Mouse (Mus musculus) midbrain, embryonic 10.5 days (tissue): ENCODE results near the gene Rapgef1. TPM values are rescaled to one million over a fixed set of nuclear protein-coding genes. Genes with fewer than 3 reads are reported as not detected.

Experiments
- DNase-seq: peaks from one replicate; pipeline ENCODE4 v3.0.0-alpha.2; 2017; ENCODE audit warnings: low spot score
- H3K27ac ChIP-seq: fragments of 300-500 bp; sonication (generic); replicated peaks from 2 replicates; pipeline ENCODE4 v1.5.1; 2016; ENCODE audit warnings: mild to moderate bottlenecking
- H3K27me3 ChIP-seq: fragments of 300-500 bp; sonication (generic); 2 replicates; pipeline ENCODE4 v1.6.1; 2016; ENCODE audit warnings: low read depth, mild to moderate bottlenecking; ENCODE audit not compliant: poor library complexity, severe bottlenecking
- H3K36me3 ChIP-seq: fragments of 300-500 bp; sonication (generic); 2 replicates; pipeline ENCODE4 v1.6.1; 2016; ENCODE audit warnings: mild to moderate bottlenecking, moderate library complexity
- H3K4me1 ChIP-seq: fragments of 300-500 bp; sonication (generic); 2 replicates; pipeline ENCODE4 v1.6.1; 2016
- H3K4me3 ChIP-seq: fragments of 300-500 bp; sonication (generic); 2 replicates; pipeline ENCODE4 v1.5.1; 2016; ENCODE audit warnings: mild to moderate bottlenecking, moderate library complexity
- H3K9me3 ChIP-seq: fragments of 300-500 bp; sonication (generic); replicated peaks from 2 replicates; pipeline ENCODE4 v1.6.1; 2016; ENCODE audit warnings: mild to moderate bottlenecking
- WGBS: fragments of 180-500 bp; shearing (Covaris S2); methylation state at CpG from one replicate; pipeline ENCODE4 v1.1.7; 2016; 5-methylcytosine and 5-hydroxymethylcytosine counted together
- polyA plus RNA-seq: library from polyadenylated mRNA; unstranded; fragments of >200 nt; fragmentation: Nextera tagmentation; extraction: Ambion mirVana; gene quantifications from 2 replicates; pipeline ENCODE4 v1.2.1, GENCODE M21; 2016

The Rapgef1 gene
- polyA plus RNA-seq, 1 experiment from 2014 or later = 14.4 TPM

GRCm38 (mm10) chr2:29605591-29605990 lies 13.9 kb upstream of the Rapgef1 start:
- 93% methylated on average over 5 of the region's 5 CpGs for WGBS
- no peak overlapping the region for H3K4me3 ChIP-seq
- H3K27ac ChIP-seq = no peak overlapping the region
- no peaks in the 10 kb centered on the region for H3K4me1 ChIP-seq
- H3K36me3 ChIP-seq = no peaks in the 10 kb centered on the region
- H3K9me3 ChIP-seq = no peaks in the 10 kb centered on the region
- no peak for DNase-seq
- H3K27me3 ChIP-seq = peaks cover 16% of the 10 kb centered on the region

- peaks cover 16% of the 10 kb centered on the region for H3K27me3 ChIP-seq
- no peaks in the 10 kb centered on the region for H3K36me3 ChIP-seq
- no peak overlapping the region for H3K27ac ChIP-seq
- no peak overlapping the region for H3K4me3 ChIP-seq
- no peak for DNase-seq
- H3K4me1 ChIP-seq = no peaks in the 10 kb centered on the region
- H3K9me3 ChIP-seq = no peaks in the 10 kb centered on the region
- 57% methylated on average over 6 of the region's 6 CpGs for WGBS
Measured at GRCm38 (mm10) chr2:29606460-29606859, 13.1 kb upstream of the Rapgef1 start.

- Histone ChIP-seq H3K36me3 (no peaks in the 10 kb centered on the region; the same call in 1 of the 2 replicates), H3K27me3 (no peaks in the 10 kb centered on the region), H3K27ac (no peak overlapping the region), H3K4me3 (no peak overlapping the region), H3K9me3 (no peaks in the 10 kb centered on the region), H3K4me1 (peaks cover 27% of the 10 kb centered on the region)
- WGBS = 84% methylated on average over 1 of the region's 1 CpGs
- DNase-seq = no peak
Measured at GRCm38 (mm10) chr2:29617341-29617740, 2.2 kb upstream of the Rapgef1 start.

GRCm38 (mm10) chr2:29618926-29619483 lies 515 bp upstream of the Rapgef1 start:
- H3K4me1 ChIP-seq = peaks cover 41% of the 10 kb centered on the region
- H3K9me3 ChIP-seq = no peaks in the 10 kb centered on the region
- DNase-seq = no peak
- no peaks in the 10 kb centered on the region for H3K27me3 ChIP-seq
- H3K36me3 ChIP-seq = no peaks in the 10 kb centered on the region; the same call in 1 of the 2 replicates
- peak overlapping the region; percentile 88 for H3K4me3 ChIP-seq
- WGBS = 66% methylated on average over 8 of the region's 8 CpGs
- H3K27ac ChIP-seq = peak overlapping the region; percentile 97; the same call in 1 of the 2 replicates

GRCm38 (mm10) chr2:29620301-29620827 lies 844 bp downstream of the Rapgef1 start:
- Histone ChIP-seq H3K4me1 (peaks cover 41% of the 10 kb centered on the region), H3K36me3 (no peaks in the 10 kb centered on the region; the same call in 1 of the 2 replicates), H3K4me3 (peak overlapping the region; percentile 88), H3K27ac (peak overlapping the region; percentile 97), H3K9me3 (no peaks in the 10 kb centered on the region), H3K27me3 (no peaks in the 10 kb centered on the region)
- no peak for DNase-seq
- 2% methylated on average over 15 of the region's 15 CpGs for WGBS

- WGBS = 84% methylated on average over 10 of the region's 10 CpGs
- peaks cover 5% of the 10 kb centered on the region for H3K36me3 ChIP-seq
- no peaks in the 10 kb centered on the region for H3K9me3 ChIP-seq
- no peak overlapping the region for H3K27ac ChIP-seq
- H3K4me1 ChIP-seq = peaks cover 41% of the 10 kb centered on the region
- H3K27me3 ChIP-seq = no peaks in the 10 kb centered on the region
- no peak for DNase-seq
- H3K4me3 ChIP-seq = peak overlapping the region; percentile 88
Measured at GRCm38 (mm10) chr2:29621163-29621562, 1.6 kb downstream of the Rapgef1 start.

- DNase-seq = no peak
- peaks cover 5% of the 10 kb centered on the region for H3K36me3 ChIP-seq
- 91% methylated on average over 3 of the region's 3 CpGs for WGBS
- peaks cover 41% of the 10 kb centered on the region for H3K4me1 ChIP-seq
- H3K9me3 ChIP-seq = no peaks in the 10 kb centered on the region
- H3K4me3 ChIP-seq = no peak overlapping the region
- no peaks in the 10 kb centered on the region for H3K27me3 ChIP-seq
- no peak overlapping the region for H3K27ac ChIP-seq
Measured at GRCm38 (mm10) chr2:29621636-29622035, 2.1 kb downstream of the Rapgef1 start.

GRCm38 (mm10) chr2:29622126-29623005 lies 2.8 kb downstream of the Rapgef1 start:
- peaks cover 8% of the 10 kb centered on the region for H3K36me3 ChIP-seq
- H3K27ac ChIP-seq = no peak overlapping the region
- WGBS = 88% methylated on average over 10 of the region's 10 CpGs
- no peak overlapping the region for H3K4me3 ChIP-seq
- no peaks in the 10 kb centered on the region for H3K9me3 ChIP-seq
- peaks cover 41% of the 10 kb centered on the region for H3K4me1 ChIP-seq
- DNase-seq = no peak
- no peaks in the 10 kb centered on the region for H3K27me3 ChIP-seq

- Histone ChIP-seq H3K4me1 (peaks cover 44% of the 10 kb centered on the region), H3K4me3 (no peak overlapping the region), H3K36me3 (peaks cover 19% of the 10 kb centered on the region), H3K27me3 (no peaks in the 10 kb centered on the region), H3K9me3 (no peaks in the 10 kb centered on the region), H3K27ac (no peak overlapping the region)
- 89% methylated on average over 9 of the region's 9 CpGs for WGBS
- DNase-seq = no peak
Measured at GRCm38 (mm10) chr2:29623247-29624090, 3.9 kb downstream of the Rapgef1 start.

- peaks cover 23% of the 10 kb centered on the region for H3K36me3 ChIP-seq
- WGBS = 92% methylated on average over 4 of the region's 4 CpGs
- H3K4me1 ChIP-seq = peaks cover 46% of the 10 kb centered on the region
Measured at GRCm38 (mm10) chr2:29624091-29624608, 4.6 kb downstream of the Rapgef1 start.

GRCm38 (mm10) chr2:29624739-29625138 lies 5.2 kb downstream of the Rapgef1 start:
- DNase-seq = no peak
- no peak overlapping the region for H3K4me3 ChIP-seq
- 89% methylated on average over 5 of the region's 5 CpGs for WGBS
- H3K9me3 ChIP-seq = no peaks in the 10 kb centered on the region
- peaks cover 28% of the 10 kb centered on the region for H3K36me3 ChIP-seq
- no peak overlapping the region for H3K27ac ChIP-seq
- no peaks in the 10 kb centered on the region for H3K27me3 ChIP-seq
- H3K4me1 ChIP-seq = peaks cover 49% of the 10 kb centered on the region

More at GRCm38 (mm10) chr2:29624091-29624608, 4.6 kb downstream of the Rapgef1 start:
- no peaks in the 10 kb centered on the region for H3K27me3 ChIP-seq
- no peak overlapping the region for H3K4me3 ChIP-seq
- no peak for DNase-seq
- H3K27ac ChIP-seq = no peak overlapping the region
- H3K9me3 ChIP-seq = no peaks in the 10 kb centered on the region

GRCm38 (mm10) chr2:29625573-29626200 lies 6.2 kb downstream of the Rapgef1 start:
- Histone ChIP-seq H3K4me3 (no peak overlapping the region), H3K27me3 (no peaks in the 10 kb centered on the region), H3K4me1 (peaks cover 43% of the 10 kb centered on the region), H3K36me3 (peaks cover 36% of the 10 kb centered on the region), H3K27ac (no peak overlapping the region), H3K9me3 (no peaks in the 10 kb centered on the region)
- no peak for DNase-seq
- 95% methylated on average over 8 of the region's 8 CpGs for WGBS
